Mouse (Mus musculus) 416B (cell line): ENCODE measurements around the gene B4galt7.
A peak's percentile ranks its signal among the peaks of the same experiment; 100 is the strongest.
"Not testable (repeated sequence)": the region's sequence is repeated elsewhere in the genome, so short reads cannot be mapped to it uniquely, and the experiment has no call there.

Source experiments
- DNase-seq: peaks from one replicate; pipeline ENCODE4 v3.0.0; 2011; ENCODE audit warnings: low read depth

The B4galt7 gene

DNA sequence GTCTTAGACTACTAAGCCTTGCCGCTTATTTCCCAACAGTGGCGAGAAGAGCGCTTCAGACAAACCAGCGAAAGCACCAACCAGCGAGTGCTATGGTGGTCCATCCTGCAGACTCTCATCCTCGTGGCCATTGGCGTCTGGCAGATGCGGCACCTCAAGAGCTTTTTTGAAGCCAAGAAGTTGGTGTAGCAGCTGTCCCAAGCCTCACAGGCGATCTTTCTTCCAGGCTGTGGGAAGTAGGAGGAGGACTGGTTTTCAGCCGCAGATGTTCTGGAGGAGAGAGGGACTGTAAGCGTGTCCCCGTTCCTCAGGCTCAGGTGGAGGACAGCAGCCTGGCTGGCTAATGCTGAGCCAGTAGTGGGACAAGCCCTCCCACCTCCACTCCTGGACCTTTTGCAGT lies 2.9 kb upstream of the B4galt7 start:
- no peak for DNase-seq

DNA sequence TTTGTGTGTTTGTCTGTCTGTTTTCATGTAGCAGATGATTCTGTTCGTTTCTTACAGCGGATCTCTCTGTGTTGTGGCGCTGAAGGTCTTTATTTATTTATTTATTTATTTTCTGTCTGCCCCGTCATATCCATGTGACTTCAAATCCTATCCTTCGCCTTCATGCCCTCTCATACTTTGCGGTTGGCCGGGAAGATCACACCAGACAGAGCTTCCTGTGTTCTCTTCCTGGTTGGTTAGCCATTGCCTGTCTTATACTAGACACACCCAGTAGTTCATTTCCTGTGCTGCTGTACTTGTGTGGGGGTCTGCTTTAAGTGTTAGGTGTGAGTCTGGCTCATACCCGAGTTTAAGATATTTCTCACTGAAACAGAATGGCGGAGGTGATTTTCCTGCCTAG lies 961 bp downstream of the B4galt7 start:
- peak; percentile 94 for DNase-seq

DNA sequence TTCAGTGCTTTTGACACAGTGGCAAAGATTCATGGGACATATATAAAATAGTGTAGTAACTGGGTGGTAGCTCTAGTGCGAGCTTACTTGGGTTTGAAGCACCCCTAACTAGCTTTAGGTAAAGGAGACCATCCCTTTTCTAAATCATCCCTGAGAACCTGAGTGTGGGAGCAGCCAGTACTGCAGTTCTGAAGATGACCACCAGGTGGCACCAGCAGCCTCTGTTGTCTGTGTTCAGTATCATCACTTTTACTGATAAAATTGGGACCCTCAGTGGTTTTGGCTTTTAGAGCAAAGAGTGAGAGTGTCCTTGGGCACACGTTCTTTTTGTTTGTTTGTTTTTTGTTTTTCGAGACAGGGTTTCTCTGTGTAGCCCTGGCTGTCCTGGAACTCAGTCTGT lies 1.9 kb downstream of the B4galt7 start:
- DNase-seq = peak; percentile 76

DNA sequence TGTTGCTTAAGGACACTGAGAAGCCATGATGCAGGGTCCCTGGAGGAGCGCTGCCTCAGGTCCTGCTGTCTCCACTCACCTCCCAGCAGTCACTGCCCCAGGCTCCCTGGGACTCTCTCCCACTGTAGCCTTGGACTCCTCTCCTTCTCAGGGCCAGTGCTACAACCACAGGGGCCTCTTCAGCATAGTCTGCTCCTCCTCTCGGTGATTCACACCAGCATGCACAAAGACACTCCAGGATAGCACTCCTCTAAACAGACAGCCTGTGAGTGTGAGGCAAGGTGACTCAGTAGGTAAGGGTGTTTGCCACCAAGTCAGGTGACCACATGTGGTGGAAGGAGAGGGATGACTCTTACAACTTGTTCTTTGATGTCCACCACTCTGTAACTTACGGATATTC lies 4.9 kb downstream of the B4galt7 start:
- DNase-seq = no peak

DNA sequence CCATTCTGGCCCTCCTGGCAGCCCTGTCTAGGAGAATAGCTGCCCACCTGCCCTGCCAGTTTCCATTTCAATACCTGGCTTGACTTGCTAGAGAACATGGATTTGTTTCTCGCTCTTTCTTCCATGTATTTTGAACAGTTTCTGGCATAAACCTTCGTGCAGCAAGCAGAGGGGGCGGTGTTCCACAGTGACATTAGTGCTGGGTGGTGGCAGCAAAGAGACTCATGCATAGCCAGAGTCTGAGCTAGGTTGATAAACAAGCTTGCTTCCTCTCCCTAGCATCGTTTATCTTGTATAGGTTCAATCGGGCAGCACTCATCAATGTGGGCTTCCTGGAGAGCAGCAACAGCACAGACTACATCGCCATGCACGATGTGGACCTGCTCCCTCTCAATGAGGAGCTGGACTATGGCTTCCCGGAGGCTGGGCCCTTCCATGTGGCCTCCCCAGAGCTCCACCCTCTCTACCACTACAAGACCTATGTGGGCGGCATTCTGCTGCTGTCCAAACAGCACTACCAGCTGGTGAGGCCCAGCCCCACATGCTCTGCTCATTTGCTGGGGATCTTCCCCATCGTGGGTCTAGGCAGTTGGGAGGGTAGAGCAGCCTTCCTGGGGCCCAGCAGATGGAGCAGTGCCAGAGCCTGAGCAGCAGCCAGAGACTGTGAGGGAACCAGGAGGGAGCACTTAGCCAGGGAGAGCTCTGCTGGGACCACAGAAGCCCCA lies 7.4 kb downstream of the B4galt7 start:
- DNase-seq = no peak

DNA sequence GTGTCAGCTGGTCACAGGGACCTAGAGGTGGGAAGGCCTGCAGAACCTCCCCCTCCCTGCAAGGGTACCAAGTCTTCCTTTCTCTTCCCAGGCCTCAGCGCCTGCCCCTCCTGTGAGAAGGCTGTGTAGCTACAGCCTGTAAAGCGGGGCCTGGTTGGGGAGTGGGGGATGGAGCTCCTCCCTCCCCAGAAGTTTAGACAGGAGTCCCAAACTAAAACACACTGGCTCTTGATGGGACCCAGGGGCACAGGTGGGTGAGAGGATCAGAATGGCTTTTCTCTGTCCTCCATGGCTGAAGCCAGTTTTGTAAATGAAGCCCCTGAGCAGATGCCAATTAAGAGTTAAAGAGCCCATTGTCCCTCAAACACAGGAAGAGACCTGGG lies 7.9 kb downstream of the B4galt7 start:
- no peak for DNase-seq

DNA sequence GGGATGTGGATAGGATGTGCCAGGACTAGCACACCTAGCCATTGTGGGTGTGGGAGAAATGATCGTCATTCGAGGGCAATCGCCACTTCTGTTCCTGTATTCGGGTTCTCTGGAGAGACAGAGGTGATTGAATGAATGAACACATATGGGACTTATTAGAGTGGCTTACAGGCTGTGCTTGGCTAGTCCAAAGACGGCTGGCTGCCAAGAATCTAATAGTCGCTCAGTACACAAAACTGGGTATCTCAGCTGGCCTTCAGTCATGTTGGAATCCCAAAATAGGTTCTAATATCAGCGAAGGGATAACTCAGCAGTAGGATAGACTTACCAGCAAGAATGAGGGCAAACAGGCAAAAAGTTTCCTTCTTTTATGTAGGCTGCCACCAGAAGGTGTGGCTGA lies 12.3 kb downstream of the B4galt7 start:
- no peak for DNase-seq

DNA sequence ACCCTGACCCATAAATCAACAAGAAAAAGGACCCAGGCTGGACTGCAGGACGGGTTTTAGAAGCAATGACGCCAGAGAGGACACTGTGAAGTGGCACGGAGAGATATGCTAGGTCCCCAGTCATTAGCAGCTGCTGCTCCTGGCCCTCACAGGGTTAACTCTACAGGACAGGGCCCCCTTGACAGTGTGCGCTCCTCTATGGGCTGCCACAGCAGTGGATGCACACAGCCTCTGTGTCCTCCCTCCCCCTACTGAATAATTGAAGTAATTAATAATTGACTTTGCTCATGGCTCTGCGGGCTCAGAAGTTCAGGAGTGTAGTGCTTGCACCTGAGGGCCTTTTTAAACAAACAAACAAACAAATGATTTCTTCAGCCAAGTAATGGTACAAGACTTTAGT lies 13.8 kb downstream of the B4galt7 start:
- DNase-seq = no peak

DNA sequence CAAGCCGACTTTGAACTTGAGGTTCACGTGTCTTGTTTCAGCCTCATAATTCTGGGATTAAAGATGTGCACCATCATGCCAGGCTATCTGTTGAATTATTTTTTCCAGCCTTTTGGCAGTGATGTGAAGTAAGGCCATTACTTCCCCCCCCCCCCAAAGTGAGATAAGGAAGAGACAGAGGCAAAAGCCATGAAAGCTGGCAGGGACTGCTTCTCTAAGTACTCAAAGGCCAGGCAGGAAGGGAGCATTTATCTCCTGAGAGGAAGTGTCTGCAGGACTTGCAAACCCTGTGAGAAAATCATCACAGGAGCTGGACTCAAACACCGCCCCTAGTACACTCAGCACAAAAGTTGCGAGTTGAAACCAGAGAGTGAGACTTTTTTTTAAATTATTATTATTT lies 19.6 kb downstream of the B4galt7 start:
- DNase-seq = no peak

DNA sequence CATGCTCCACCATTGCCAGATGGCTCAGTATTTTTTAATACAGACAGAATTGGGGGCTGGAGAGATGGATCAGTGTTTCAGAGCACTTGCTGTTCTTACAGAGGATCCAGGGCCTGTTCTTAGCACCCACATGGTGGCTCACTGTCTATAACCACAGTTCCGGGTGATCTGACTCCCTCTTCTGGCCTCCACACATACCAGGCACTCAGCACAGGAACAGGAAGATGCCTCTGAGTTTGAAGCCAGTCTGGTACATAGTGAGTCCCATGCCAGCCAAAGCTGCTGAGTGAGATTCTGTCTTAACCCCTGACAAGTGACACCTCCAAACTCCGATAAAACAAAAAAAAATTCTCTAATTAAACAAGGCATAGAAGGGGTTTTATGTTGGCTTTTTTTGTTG lies 20.6 kb downstream of the B4galt7 start:
- no peak for DNase-seq

DNA sequence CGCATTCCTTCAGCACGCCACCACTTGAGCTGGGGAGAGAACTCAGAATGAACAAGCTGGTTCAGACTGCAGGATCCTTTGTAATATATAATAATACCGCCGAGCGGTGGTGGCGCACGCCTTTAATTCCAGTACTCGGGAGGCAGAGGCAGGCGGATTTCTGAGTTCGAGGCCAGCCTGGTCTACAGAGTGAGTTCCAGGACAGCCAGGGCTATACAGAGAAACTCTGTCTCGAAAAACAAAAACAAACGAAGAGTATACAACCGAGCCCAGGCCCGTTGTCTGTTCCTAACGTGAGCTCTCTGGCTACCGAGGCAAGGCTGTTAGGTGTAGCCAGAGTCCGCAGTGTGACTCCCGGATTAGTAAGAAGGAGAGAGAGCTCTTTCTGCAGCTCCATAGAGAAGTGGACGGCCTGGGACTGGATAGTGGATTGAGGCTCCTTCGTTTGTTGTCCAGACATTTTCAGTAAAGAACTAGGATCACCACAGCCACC lies 22.5 kb downstream of the B4galt7 start:
- not testable (repeated sequence) for DNase-seq

DNA sequence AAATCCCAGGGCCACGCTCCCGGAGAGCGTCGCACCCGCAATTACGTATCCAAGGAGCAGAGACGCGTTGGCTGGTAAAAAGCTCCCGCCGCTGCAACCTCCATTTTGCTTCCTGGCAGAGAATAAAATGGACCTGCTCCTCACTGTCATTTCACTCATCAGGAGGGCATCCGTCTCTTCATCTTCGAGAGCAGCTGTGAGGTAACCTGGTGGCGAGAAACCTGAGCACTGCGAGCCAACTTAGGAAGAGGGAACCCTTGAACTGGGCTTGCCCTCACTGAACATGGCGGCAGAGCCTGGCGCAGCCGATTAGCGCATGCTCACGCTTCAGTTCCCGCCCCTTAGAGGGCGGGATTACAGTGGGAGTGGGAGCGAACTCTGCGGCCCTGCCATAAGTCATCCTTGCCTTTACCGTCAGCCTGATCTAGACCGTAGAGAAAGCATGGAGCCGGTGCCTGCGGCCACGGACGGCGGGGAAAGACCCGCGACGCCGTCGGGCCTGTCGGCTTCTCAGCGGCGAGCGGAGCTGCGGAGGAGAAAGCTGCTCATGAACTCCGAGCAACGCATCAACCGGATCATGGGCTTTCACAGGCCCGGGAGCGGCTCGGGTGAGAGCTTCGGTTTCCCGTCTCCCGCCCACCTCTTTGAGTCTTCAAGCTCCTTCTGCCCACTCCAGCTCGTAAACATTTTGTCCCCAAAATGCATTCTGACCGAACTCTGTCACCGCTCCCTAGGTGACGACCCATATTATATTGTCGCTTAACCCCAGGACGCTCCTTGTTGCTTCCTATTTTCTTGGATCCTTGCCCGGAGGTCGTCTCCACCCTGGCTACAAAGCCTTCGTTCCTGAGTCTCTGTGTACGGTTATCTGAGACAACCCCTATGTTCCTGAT lies 23.2 kb downstream of the B4galt7 start, which contains the start of gene Caml:
TSS of gene Caml (plus strand) at position 357 of the 893 bp plus-strand sequence.
- peak; percentile 94 for DNase-seq

DNA sequence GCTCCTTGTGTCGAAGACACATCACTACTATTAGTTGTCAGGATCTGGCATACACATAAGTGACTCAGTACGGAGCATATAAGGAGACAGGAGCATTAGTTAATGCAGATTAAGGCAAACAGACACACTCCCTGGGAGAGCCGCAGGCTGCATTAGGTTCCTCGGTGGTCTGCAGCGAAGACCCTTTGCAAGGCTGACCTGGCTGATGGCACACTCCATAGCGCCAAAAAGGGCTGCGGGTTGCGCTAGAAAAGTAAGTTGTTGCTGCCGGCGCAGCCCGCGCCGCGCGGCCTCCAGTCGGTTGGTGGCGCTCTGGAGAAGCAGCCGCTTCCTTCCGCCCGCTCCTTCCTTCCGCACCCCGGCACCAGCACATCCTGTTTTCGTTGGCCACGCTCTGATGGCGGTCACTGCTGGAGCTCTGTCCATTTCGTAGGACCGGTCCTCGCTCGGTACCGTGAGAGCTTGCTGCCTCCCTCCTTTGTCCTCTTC lies 35.0 kb downstream of the B4galt7 start, which contains the start of gene Ddx46:
TSS of gene Ddx46 (plus strand) at position 389 of the 489 bp plus-strand sequence.
- peak; percentile 89 for DNase-seq

DNA sequence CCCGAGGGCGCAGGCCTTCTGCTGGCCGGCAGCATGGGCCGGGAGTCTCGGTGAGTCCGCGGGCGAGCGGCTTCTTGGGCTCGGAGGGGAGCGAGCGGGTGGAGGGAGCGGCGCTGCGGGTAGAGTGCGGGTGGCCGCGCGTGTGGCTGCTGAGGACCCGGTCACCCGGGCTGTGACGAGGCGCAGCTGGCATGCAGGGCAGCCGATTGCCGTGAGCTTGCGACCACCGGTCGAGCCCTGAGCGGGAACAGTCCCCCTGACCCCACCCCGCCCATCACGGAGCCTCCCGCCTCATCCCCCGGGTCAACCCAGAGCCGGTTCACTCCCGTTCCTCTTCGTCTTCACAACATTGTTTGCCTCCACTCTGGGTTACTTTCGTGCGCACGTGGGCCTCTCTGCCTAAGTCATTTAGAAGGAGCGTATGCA lies 35.5 kb downstream of the B4galt7 start:
- no peak for DNase-seq

DNA sequence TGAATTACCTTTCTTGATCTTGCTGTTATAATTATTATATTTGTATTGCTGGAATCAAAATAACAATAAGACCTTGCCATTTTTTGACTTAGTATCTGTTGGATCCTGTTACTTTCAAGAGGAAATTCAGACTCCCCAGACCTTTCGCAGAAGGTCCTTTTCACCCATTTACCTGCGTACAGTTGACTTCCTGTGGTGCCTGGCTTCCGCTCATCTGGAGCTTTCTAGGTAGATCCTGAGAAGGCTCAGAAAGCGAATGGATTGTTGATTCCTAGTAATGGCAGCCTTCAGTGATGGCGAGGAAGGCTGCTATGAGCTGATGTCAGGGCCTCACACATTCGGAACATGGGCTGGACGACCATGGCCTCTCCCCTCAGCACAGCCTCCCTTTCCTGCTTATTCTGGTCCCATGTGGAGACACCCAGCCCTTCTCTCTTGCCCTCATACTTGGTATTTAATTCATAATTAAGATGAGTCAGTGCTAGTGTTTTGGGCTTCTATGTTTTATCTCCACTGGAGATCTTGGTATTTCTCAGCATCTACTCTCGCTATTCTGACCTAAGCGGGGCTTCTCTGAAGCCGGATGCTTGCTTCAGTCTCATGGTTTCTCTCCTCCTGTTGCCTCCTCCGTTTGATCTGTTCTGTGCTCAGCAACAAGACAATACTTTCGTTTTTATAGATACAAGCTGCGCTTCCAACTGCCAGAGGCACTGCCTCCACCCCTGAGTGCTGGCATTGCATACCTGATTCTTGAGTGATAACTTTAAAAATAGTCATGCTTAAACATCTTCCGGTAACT lies 36.7 kb downstream of the B4galt7 start:
- DNase-seq = no peak

DNA sequence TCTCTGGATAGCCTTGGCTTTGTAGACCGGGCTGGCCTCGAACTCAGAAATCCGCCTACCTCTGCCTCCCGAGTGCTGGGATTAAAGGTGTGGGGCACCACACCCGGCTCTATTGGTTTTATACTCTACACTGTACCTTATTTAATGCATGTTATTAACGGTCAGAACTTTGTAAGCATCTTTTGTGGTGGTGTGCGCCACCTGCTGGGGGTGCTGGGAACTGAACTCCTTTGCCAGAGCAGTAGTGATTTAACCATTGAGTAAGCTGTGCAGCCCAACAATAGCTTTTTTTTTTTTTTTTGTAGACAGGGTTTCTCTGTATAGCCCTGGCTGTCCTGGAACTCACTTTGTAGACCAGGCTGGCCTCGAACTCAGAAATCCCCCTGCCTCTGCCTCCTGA lies 40.8 kb downstream of the B4galt7 start:
- DNase-seq = peak; percentile 81

DNA sequence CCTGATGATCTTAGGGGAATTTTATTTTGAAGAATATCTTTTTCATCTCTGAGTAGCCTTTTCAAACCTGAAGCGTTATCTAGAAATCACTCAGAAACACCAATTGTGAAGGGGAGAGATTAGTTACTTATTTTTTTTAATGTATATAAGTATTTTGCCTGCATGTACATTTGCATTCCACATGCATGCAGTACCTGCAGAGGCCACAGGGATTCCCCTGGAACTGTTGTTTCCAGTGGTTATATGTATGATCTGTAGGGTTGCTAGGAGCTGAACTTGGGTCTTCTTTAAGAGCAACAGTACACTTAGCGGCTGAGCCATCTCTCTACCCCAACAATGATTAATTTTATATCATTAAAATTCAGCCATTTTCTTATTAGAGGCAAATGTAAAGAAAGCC lies 44.8 kb downstream of the B4galt7 start:
- peak; percentile 71 for DNase-seq

DNA sequence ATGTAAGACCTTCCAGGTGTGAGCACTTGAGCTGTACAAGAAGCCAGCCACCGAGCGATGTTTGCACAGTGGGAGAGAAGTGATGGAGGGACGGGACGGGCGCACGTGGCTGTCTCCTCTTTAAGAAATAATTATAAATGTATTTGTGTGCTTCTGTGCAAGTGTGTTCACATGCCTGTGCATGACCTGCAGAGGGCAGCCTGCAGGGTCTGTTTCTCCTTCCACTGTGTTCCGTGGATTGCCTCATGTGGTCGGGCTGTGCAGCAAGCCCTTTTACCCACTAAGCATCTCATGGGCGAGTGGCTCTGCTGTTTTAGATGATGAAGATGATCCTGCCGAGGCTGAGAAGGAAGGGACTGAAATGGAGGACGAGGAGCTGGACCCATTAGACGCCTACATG lies 50.4 kb downstream of the B4galt7 start:
- peak; percentile 34 for DNase-seq

DNA sequence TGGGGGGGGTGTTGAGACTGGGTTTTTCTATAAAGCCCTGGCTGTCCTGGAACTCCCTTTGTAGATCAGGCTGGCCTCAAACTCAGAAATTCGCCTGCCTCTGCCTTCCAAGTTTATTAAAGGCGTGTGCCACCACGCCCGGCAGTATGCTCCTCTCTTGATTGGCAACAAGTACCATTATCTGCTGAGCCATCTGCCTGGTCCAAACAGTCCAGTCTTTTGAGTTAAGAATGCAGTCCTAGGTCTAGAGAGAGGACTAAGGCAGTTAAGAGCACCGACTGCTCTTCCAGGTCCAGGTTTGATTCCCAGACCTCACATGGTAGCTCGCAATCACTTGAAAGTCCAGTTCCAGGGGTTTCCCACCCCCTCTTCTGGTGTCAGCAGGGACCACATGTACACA lies 51.3 kb downstream of the B4galt7 start:
- no peak for DNase-seq
